In the genomic region with DNA sequence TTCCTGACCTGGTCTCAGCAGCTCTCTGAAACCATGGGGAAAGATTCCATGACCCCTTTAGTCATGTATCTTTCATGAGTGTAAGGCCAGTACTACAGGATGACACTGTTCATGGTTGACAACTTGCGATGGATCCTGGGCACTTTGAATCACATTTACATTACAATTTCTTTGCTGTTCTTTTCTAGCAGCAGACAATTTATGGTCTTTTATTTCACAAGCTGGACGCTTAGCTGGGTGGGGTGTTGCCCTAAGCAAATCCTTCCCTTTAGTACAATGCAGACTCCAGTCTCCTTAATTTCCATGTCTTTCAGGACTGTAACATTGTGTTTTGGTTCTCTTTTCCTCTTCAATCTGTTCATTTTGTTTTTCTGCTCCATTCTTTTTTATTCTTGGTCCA, we compare ENCODE assay signal across 23 mouse cellular contexts.
"Had no signal": no experiment of that assay in that cellular context is flagged by ENCODE, and none has a peak within 500 bp of the region (broad histone marks: within the 10 kb centered on the region; RNA-seq: fewer than 3 reads in every experiment).

No protein-coding gene starts in this region.

- H3K27me3 ChIP-seq: heart, embryonic 12.5 days; hindbrain, embryonic 12.5 days; intestine, embryonic 15.5 days; limb, embryonic 13.5 days; limb, embryonic 15.5 days; liver, embryonic 12.5 days had no signal

- H3K9ac ChIP-seq: heart, embryonic 12.5 days; hindbrain, embryonic 12.5 days; hindbrain, embryonic 14.5 days; intestine, embryonic 15.5 days; limb, embryonic 13.5 days; limb, embryonic 15.5 days; liver, embryonic 12.5 days; liver, embryonic 14.5 days had no signal

- DNase-seq: gastrocnemius, adult 2 months; gastrocnemius, postnatal 10 days; gastrocnemius, postnatal 25 days; heart, adult 18-20 months; heart, postnatal 10 days; heart, postnatal 4 days; kidney, adult 18-20 months; kidney, adult 8-10 months; kidney, postnatal 10 days; kidney, postnatal 25 days; kidney, postnatal 4 days; left cerebral cortex, postnatal 4 days had no signal

- H3K27ac ChIP-seq: gastrocnemius, adult 2 months; heart, embryonic 10.5 days; hindbrain, embryonic 10.5 days; hindbrain, embryonic 12.5 days; hindbrain, embryonic 14.5 days; intestine, embryonic 15.5 days; layer of hippocampus, adult 2 months; limb, embryonic 13.5 days; limb, embryonic 15.5 days; liver, embryonic 12.5 days; liver, embryonic 14.5 days had no signal

- H3K4me1 ChIP-seq: heart, embryonic 10.5 days; heart, embryonic 12.5 days; hindbrain, embryonic 10.5 days; hindbrain, embryonic 12.5 days; intestine, embryonic 15.5 days; limb, embryonic 13.5 days; limb, embryonic 15.5 days; liver, embryonic 12.5 days had no signal

- H3K9me3 ChIP-seq: hindbrain, embryonic 12.5 days; intestine, embryonic 15.5 days; limb, embryonic 15.5 days; liver, embryonic 12.5 days had no signal

- H3K36me3 ChIP-seq: heart, embryonic 10.5 days; heart, embryonic 12.5 days; hindbrain, embryonic 10.5 days; hindbrain, embryonic 12.5 days; intestine, embryonic 15.5 days; limb, embryonic 13.5 days; limb, embryonic 15.5 days; liver, embryonic 12.5 days had no signal

- H3K4me3 ChIP-seq: gastrocnemius, adult 2 months; heart, embryonic 10.5 days; heart, embryonic 12.5 days; hindbrain, embryonic 10.5 days; hindbrain, embryonic 12.5 days; intestine, embryonic 15.5 days; layer of hippocampus, adult 2 months; limb, embryonic 13.5 days; limb, embryonic 15.5 days; liver, embryonic 12.5 days had no signal
